Mouse (Mus musculus) ES-E14 (cell line): Measurements from ENCODE around the gene Sec16b.

Experiments used
- CHD2 ChIP-seq: IDR thresholded peaks from 2 replicates; pipeline ENCODE4 v1.6.1; 2014; ENCODE audit warnings: mild to moderate bottlenecking, low read depth, low read length, inconsistent platforms
- HCFC1 ChIP-seq: IDR thresholded peaks from 2 replicates; pipeline ENCODE4 v1.6.1; 2012; ENCODE audit warnings: low read length, inconsistent platforms, borderline replicate concordance; ENCODE audit not compliant: insufficient read depth
- MAFK ChIP-seq: IDR thresholded peaks from 2 replicates; pipeline ENCODE4 v1.6.1; 2014; ENCODE audit warnings: mild to moderate bottlenecking, low read depth, low read length, inconsistent platforms; ENCODE audit not compliant: insufficient read depth
- ZNF384 ChIP-seq: IDR thresholded peaks from 2 replicates; pipeline ENCODE4 v1.6.1; 2012; ENCODE audit warnings: low read depth, low read length, inconsistent platforms

DNA sequence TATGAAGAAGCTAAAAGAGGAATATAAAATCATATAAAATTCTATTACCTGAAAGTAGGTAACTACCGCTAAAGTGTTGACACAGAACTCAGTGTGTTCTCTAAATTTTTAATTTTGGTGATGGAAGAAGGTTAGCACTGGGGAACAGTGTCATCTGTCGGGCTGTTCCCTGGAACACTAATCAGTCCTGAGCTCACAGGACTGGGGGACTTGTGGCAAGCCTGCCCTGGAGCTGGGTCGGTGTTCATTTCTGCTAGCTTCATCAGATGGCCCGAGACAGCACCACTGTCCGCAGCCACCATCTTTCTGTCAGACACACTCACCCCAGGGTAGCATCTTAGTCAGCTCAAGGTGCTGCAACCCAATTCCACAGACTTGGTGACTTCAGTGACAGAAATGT, 15.8 kb downstream of the Sec16b start:
- no peak for TF ChIP-seq MAFK
- TF ChIP-seq HCFC1 = no peak
- TF ChIP-seq ZNF384 = no peak
- no peak for TF ChIP-seq CHD2
